ENCODE assay signal across 8 mouse cellular contexts in the genomic region with DNA sequence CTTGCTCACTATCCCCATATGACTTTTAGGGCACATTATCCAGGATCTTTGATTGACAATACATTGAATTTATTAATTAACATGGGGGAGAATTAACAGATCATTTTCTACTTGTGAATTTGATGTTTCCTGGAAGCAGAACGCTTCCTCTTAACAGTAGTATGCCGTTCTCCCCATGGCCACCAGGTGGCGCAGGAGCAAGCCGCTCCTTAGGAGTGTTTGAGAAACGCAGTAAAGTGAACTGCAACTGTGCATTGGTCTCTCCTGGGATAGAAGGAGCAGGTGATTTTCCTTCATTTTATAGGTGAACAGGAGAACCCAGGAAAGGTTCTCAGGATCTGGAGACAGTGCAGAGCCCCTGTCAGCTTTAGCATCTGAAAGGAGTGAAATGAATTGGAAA. TPM values are rescaled to one million over a fixed set of nuclear protein-coding genes. Genes with fewer than 3 reads are reported as not detected.
DNase-seq lines count a peak whose midpoint lies in the region; ATAC-seq and TF ChIP-seq lines count a peak whose summit lies in the region.
"Had no signal": no experiment of that assay in that cellular context is flagged by ENCODE, and none has a peak within 500 bp of the region (broad histone marks: within the 10 kb centered on the region; RNA-seq: fewer than 3 reads in every experiment).

No protein-coding gene starts in this region.

- peaks cover 12% of the 10 kb centered on the region for H3K4me1 ChIP-seq in G1E (ENCODE audit: insufficient read depth, low read depth, low read length)
- H3K4me1 ChIP-seq: limb, embryonic 15.5 days had no signal

- TF ChIP-seq CTCF in C2C12 (IDR thresholded peaks at IDR 0.05; ENCODE audit: control insufficient read depth, insufficient read depth, insufficient read length) = peak; percentile 68
- TF ChIP-seq CTCF in G1E (IDR thresholded peaks at IDR 0.05; ENCODE audit: low read depth, low read length) = peak; percentile 94
- TF ChIP-seq CTCF in gastrocnemius, adult 2 months (IDR thresholded peaks at IDR 0.05) = peak; percentile 98

- no peaks in the 10 kb centered on the region for H3K36me3 ChIP-seq in C2C12 (ENCODE audit: control insufficient read depth, insufficient read depth)
- no peaks in the 10 kb centered on the region for H3K36me3 ChIP-seq in G1E (replicated peaks)
- H3K36me3 ChIP-seq: limb, embryonic 15.5 days had no signal

- H3K4me3 ChIP-seq in C2C12 (ENCODE audit: insufficient read depth, poor library complexity, severe bottlenecking) = no peak overlapping the region
- no peak overlapping the region for H3K4me3 ChIP-seq in G1E (ENCODE audit: low read depth, low read length)
- no peak overlapping the region for H3K4me3 ChIP-seq in gastrocnemius, adult 2 months
- H3K4me3 ChIP-seq: limb, embryonic 15.5 days had no signal

- no peaks in the 10 kb centered on the region for H3K79me3 ChIP-seq in C2C12 (ENCODE audit: low read depth)

- H3K27me3 ChIP-seq in C2C12 (ENCODE audit: control insufficient read depth, insufficient read depth, insufficient read length) = peaks cover 8% of the 10 kb centered on the region
- peaks cover 38% of the 10 kb centered on the region for H3K27me3 ChIP-seq in G1E (ENCODE audit: insufficient read depth, low read length)
- H3K27me3 ChIP-seq: limb, embryonic 15.5 days had no signal

- peak; percentile 40 for DNase-seq in G1E (ENCODE audit: low spot score)
- DNase-seq in cerebellum, adult 18-20 months = peak; percentile 61 to 74
- peak; percentile 80 for DNase-seq in gastrocnemius, adult 2 months
- peak; percentile 74 for DNase-seq in layer of hippocampus, adult 11-12 months (ENCODE audit: low spot score)
- peak; percentile 87 for DNase-seq in lung, postnatal 36 days
- peak; percentile 65 for DNase-seq in spleen, adult 12 weeks (ENCODE audit: low spot score)

- no peaks in the 10 kb centered on the region for H3K9me3 ChIP-seq in G1E (replicated peaks)
- H3K9me3 ChIP-seq: limb, embryonic 15.5 days had no signal

- H3K79me2 ChIP-seq in C2C12 (ENCODE audit: control insufficient read depth, insufficient read depth) = no peaks in the 10 kb centered on the region

- no peak overlapping the region for H3K27ac ChIP-seq in gastrocnemius, adult 2 months
- H3K27ac ChIP-seq: limb, embryonic 15.5 days had no signal

- no peak for ATAC-seq in G1E (ENCODE audit: extremely low read depth, insufficient number of reproducible peaks, low FRiP score, poor library complexity, severe bottlenecking)

- no peak overlapping the region for H3ac ChIP-seq in C2C12 (ENCODE audit: control insufficient read depth, insufficient read length, low read depth)

- intact Hi-C loops in gastrocnemius, adult 2 months (cut with DNase I) = loop anchor here (5.0 kb wide), 3 partner anchors 53 to 273 kb away; a partner anchor contains a TSS

TF ChIP-seq in C2C12, 6 proteins besides CTCF, POLR2A, EP300 and RAD21:
- TF ChIP-seq CEBPB (IDR thresholded peaks at IDR 0.05; ENCODE audit: low read depth) (no peak), MAX (IDR thresholded peaks at IDR 0.05) (no peak), USF1 (IDR thresholded peaks at IDR 0.05; ENCODE audit: low read depth) (no peak), MYOG (IDR thresholded peaks at IDR 0.05; ENCODE audit: control insufficient read depth, extremely low read depth, insufficient read length) (no peak), FOSL1 (IDR thresholded peaks at IDR 0.05; ENCODE audit: insufficient read depth, low read length, poor library complexity, severe bottlenecking) (no peak), MYOD1 (IDR thresholded peaks at IDR 0.05; ENCODE audit: control insufficient read depth, insufficient read length, low read depth) (no peak)

RNA-seq across cellular contexts. Expression of a gene that starts 10.4 kb away (rescaled TPM):
- polyA plus RNA-seq in C2C12 (2012; fragmentation: generic; extraction: Trizol) = not detected
- total RNA-seq in G1E (2014; fragmentation: Nextera tagmentation) = not detected in 2 replicates
- not detected in 2 replicates for total RNA-seq in G1E (2017)
- polyA plus RNA-seq in G1E (2012) = not detected in 2 replicates
- 1 to 10 TPM; 1.0 to 1.2 TPM for total RNA-seq in gastrocnemius, adult 2 months (2021)

RNA-seq across cellular contexts. Expression of a gene that starts 26.0 kb away (rescaled TPM):
- not detected for polyA plus RNA-seq in C2C12 (2012; fragmentation: generic; extraction: Trizol)
- not detected in 2 replicates for total RNA-seq in G1E (2014; fragmentation: Nextera tagmentation)
- not detected in 2 replicates for total RNA-seq in G1E (2017)
- polyA plus RNA-seq in G1E (2012) = not detected in 2 replicates
- total RNA-seq in gastrocnemius, adult 2 months (2021) = not detected
- polyA plus RNA-seq: limb, embryonic 15.5 days had no signal

RNA-seq across cellular contexts. Expression of a gene that starts 29.7 kb away (rescaled TPM):
- polyA plus RNA-seq in C2C12 (2012; fragmentation: generic; extraction: Trizol) (not detected), G1E (2012) (not detected in 2 replicates)
- total RNA-seq in G1E (2014; fragmentation: Nextera tagmentation) (not detected in 2 replicates), G1E (2017) (0.05 and 0.06 TPM in 2 replicates)
- not detected for total RNA-seq in gastrocnemius, adult 2 months (2021)
- polyA plus RNA-seq: limb, embryonic 15.5 days had no signal

RNA-seq across cellular contexts. Expression of a gene that starts 48.4 kb away (rescaled TPM):
- polyA plus RNA-seq in C2C12 (2012; fragmentation: generic; extraction: Trizol) = not detected
- not detected in 2 replicates for total RNA-seq in G1E (2014; fragmentation: Nextera tagmentation)
- not detected in 2 replicates for total RNA-seq in G1E (2017)
- not detected in 2 replicates for polyA plus RNA-seq in G1E (2012)
- not detected for total RNA-seq in gastrocnemius, adult 2 months (2021)
- polyA plus RNA-seq: limb, embryonic 15.5 days had no signal
